Mouse (Mus musculus) R1 (cell line): ENCODE data around the gene Lrp6.

Experiments
- DNase-seq: peaks from one replicate; pipeline ENCODE4 v3.0.0-alpha.2; 2018; ENCODE audit warnings: low read depth, low spot score

Lrp6 gene

GRCm38 (mm10) chr6:134533021-134533420 is 33.7 kb downstream of the Lrp6 start:
- DNase-seq, result no peak

- DNase-seq, result no peak
Observed at GRCm38 (mm10) chr6:134531950-134532349, 34.8 kb downstream of the Lrp6 start.

- DNase-seq, result no peak
Observed at GRCm38 (mm10) chr6:134529340-134529739, 37.4 kb downstream of the Lrp6 start.

- no peak for DNase-seq
Observed at GRCm38 (mm10) chr6:134528396-134528795, 38.4 kb downstream of the Lrp6 start.

- DNase-seq, result no peak
Observed at GRCm38 (mm10) chr6:134527596-134528128, 39.1 kb downstream of the Lrp6 start.

GRCm38 (mm10) chr6:134526821-134527595 is 39.8 kb downstream of the Lrp6 start:
- DNase-seq, result no peak

GRCm38 (mm10) chr6:134526275-134526674 is 40.5 kb downstream of the Lrp6 start:
- no peak for DNase-seq

GRCm38 (mm10) chr6:134521411-134521810 is 45.4 kb downstream of the Lrp6 start:
- no peak for DNase-seq

GRCm38 (mm10) chr6:134520821-134521220 is 45.9 kb downstream of the Lrp6 start:
- DNase-seq, result no peak

GRCm38 (mm10) chr6:134518450-134518849 is 48.3 kb downstream of the Lrp6 start:
- DNase-seq, result no peak

GRCm38 (mm10) chr6:134517141-134517540 is 49.6 kb downstream of the Lrp6 start:
- no peak for DNase-seq

GRCm38 (mm10) chr6:134515416-134515815 is 51.3 kb downstream of the Lrp6 start:
- DNase-seq, result peak; percentile 90

GRCm38 (mm10) chr6:134513896-134514510 is 52.8 kb downstream of the Lrp6 start:
- DNase-seq, result no peak

- DNase-seq, result no peak
Observed at GRCm38 (mm10) chr6:134513011-134513410, 53.8 kb downstream of the Lrp6 start.

GRCm38 (mm10) chr6:134512478-134512877 is 54.3 kb downstream of the Lrp6 start:
- DNase-seq, result no peak

GRCm38 (mm10) chr6:134511118-134511517 is 55.6 kb downstream of the Lrp6 start:
- no peak for DNase-seq

- DNase-seq, result no peak
Observed at GRCm38 (mm10) chr6:134510280-134510679, 56.5 kb downstream of the Lrp6 start.

- DNase-seq, result no peak
Observed at GRCm38 (mm10) chr6:134509731-134510226, 57.0 kb downstream of the Lrp6 start.

- no peak for DNase-seq
Observed at GRCm38 (mm10) chr6:134504866-134505265, 61.9 kb downstream of the Lrp6 start.

GRCm38 (mm10) chr6:134502335-134502734 is 64.4 kb downstream of the Lrp6 start:
- no peak for DNase-seq

- no peak for DNase-seq
Observed at GRCm38 (mm10) chr6:134500381-134501162, 66.2 kb downstream of the Lrp6 start.

- DNase-seq, result no peak
Observed at GRCm38 (mm10) chr6:134499089-134499488, 67.7 kb downstream of the Lrp6 start.
